8 mouse cellular contexts compared by ENCODE assay signal in genomic region chr7:30729396-30730063, GRCm38 (mm10). TPM values are rescaled to one million over a fixed set of nuclear protein-coding genes. Genes with fewer than 3 reads are reported as not detected.
DNase-seq lines count a peak whose midpoint lies in the region; ATAC-seq and TF ChIP-seq lines count a peak whose summit lies in the region.

Gene Tmem147 (minus strand): TSS chr7:30729540.

- peak; percentile 8; the same call in 1 of the 2 replicates for TF ChIP-seq CTCF in bone marrow, adult 2 months (IDR thresholded peaks at IDR 0.05; ENCODE audit: control insufficient read depth, insufficient read depth, low read length)
- TF ChIP-seq CTCF in midbrain, postnatal 0 days (IDR thresholded peaks at IDR 0.05), result peak; percentile 60

- peak within 1 kb of the TSS; percentile 77 for H3K9ac ChIP-seq in embryonic facial prominence, embryonic 15.5 days
- peak within 1 kb of the TSS; percentile 63 for H3K9ac ChIP-seq in limb, embryonic 14.5 days (ENCODE audit: low read depth, low read length, severe bottlenecking)
- H3K9ac ChIP-seq in midbrain, postnatal 0 days (replicated peaks; ENCODE audit: low read length, poor library complexity, severe bottlenecking), result peak within 1 kb of the TSS; percentile 86

- peaks cover 37% of the 10 kb centered on the region for H3K36me3 ChIP-seq in embryonic facial prominence, embryonic 15.5 days
- peaks cover 36% of the 10 kb centered on the region for H3K36me3 ChIP-seq in limb, embryonic 14.5 days (ENCODE audit: control insufficient read depth, insufficient read depth, low read length)
- peaks cover 13% of the 10 kb centered on the region for H3K36me3 ChIP-seq in midbrain, postnatal 0 days (ENCODE audit: insufficient read depth, low read length)

- peak within 1 kb of the TSS; percentile 78 for H3K4me2 ChIP-seq in embryonic facial prominence, embryonic 15.5 days (replicated peaks)
- peak within 1 kb of the TSS; percentile 53 for H3K4me2 ChIP-seq in limb, embryonic 14.5 days (replicated peaks; ENCODE audit: low read depth, low read length, severe bottlenecking)
- peak within 1 kb of the TSS; percentile 80 for H3K4me2 ChIP-seq in midbrain, postnatal 0 days (ENCODE audit: low read depth, low read length, poor library complexity, severe bottlenecking)

- peak; percentile 99 for DNase-seq in 416B (ENCODE audit: low read depth)
- DNase-seq in heart, adult 8-10 months (ENCODE audit: low spot score), result peak; percentile 97
- peak; percentile 98 for DNase-seq in kidney, adult 9 months
- DNase-seq in limb, embryonic 14.5 days (ENCODE audit: low spot score), result peak; percentile 98
- DNase-seq in midbrain, postnatal 0 days (ENCODE audit: low spot score), result peak; percentile 98
- peak; percentile 87 to 95 for DNase-seq in spleen, postnatal 14 days (ENCODE audit: low spot score in 2 of 2)

- peak; percentile 96 for ATAC-seq in embryonic facial prominence, embryonic 15.5 days (ENCODE audit: insufficient number of reproducible peaks, low FRiP score, low TSS enrichment, low read depth)
- ATAC-seq in limb, embryonic 14.5 days (ENCODE audit: low FRiP score, low read depth), result peak; percentile 98
- peak; percentile 96 for ATAC-seq in midbrain, postnatal 0 days (ENCODE audit: low FRiP score)

- H3K4me1 ChIP-seq in bone marrow, adult 2 months (ENCODE audit: control insufficient read depth, insufficient read depth, low read length), result no peaks in the 10 kb centered on the region; the same call in 1 of the 2 replicates
- H3K4me1 ChIP-seq in embryonic facial prominence, embryonic 15.5 days, result peaks cover 18% of the 10 kb centered on the region
- H3K4me1 ChIP-seq in limb, embryonic 14.5 days (ENCODE audit: control insufficient read depth, insufficient read depth, low read length), result peaks cover 16% of the 10 kb centered on the region
- H3K4me1 ChIP-seq in midbrain, postnatal 0 days (ENCODE audit: insufficient read depth, low read length), result peaks cover 12% of the 10 kb centered on the region

- under 1% methylated on average over 60 of the region's 60 CpGs for WGBS in bone marrow, adult 2 months
- WGBS in embryonic facial prominence, embryonic 15.5 days, result under 1% methylated on average over 60 of the region's 60 CpGs
- WGBS in limb, embryonic 14.5 days, result under 1% methylated on average over 60 of the region's 60 CpGs
- WGBS in midbrain, postnatal 0 days, result under 1% methylated on average over 56 of the region's 60 CpGs

- peak; percentile 61; the same call in 1 of the 2 replicates for TF ChIP-seq POLR2A in bone marrow, adult 2 months (IDR thresholded peaks at IDR 0.05; ENCODE audit: borderline replicate concordance, control insufficient read depth, low read depth, low read length)
- TF ChIP-seq POLR2A in limb, embryonic 14.5 days (IDR thresholded peaks at IDR 0.05; ENCODE audit: borderline replicate concordance, extremely low read depth, insufficient read depth, insufficient read length), result peak; percentile 56; the same call in 1 of the 2 replicates

- peak within 1 kb of the TSS; percentile 84 for H3K4me3 ChIP-seq in bone marrow, adult 2 months (replicated peaks; ENCODE audit: control insufficient read depth, low read depth, low read length)
- peak within 1 kb of the TSS; percentile 66 for H3K4me3 ChIP-seq in embryonic facial prominence, embryonic 15.5 days (replicated peaks)
- peak within 1 kb of the TSS; percentile 62 for H3K4me3 ChIP-seq in limb, embryonic 14.5 days (replicated peaks; ENCODE audit: low read length)
- H3K4me3 ChIP-seq in midbrain, postnatal 0 days (ENCODE audit: low read depth, low read length), result peak within 1 kb of the TSS; percentile 72

- no peaks in the 10 kb centered on the region for H3K9me3 ChIP-seq in embryonic facial prominence, embryonic 15.5 days (replicated peaks)
- no peaks in the 10 kb centered on the region for H3K9me3 ChIP-seq in limb, embryonic 14.5 days (ENCODE audit: control insufficient read depth, low read length)
- H3K9me3 ChIP-seq in midbrain, postnatal 0 days (ENCODE audit: low read length), result no peaks in the 10 kb centered on the region

- H3K27ac ChIP-seq in bone marrow, adult 2 months (ENCODE audit: control insufficient read depth, insufficient read depth, low read depth, low read length, poor library complexity), result peak within 1 kb of the TSS; percentile 71
- H3K27ac ChIP-seq in embryonic facial prominence, embryonic 15.5 days (replicated peaks), result peak within 1 kb of the TSS; percentile 88
- peak within 1 kb of the TSS; percentile 84 for H3K27ac ChIP-seq in limb, embryonic 14.5 days (replicated peaks; ENCODE audit: low read depth, low read length)
- H3K27ac ChIP-seq in midbrain, postnatal 0 days (ENCODE audit: low read depth, low read length), result peak within 1 kb of the TSS; percentile 83

- no peaks in the 10 kb centered on the region for H3K27me3 ChIP-seq in embryonic facial prominence, embryonic 15.5 days
- H3K27me3 ChIP-seq in limb, embryonic 14.5 days (ENCODE audit: control insufficient read depth, insufficient read depth, low read length), result no peaks in the 10 kb centered on the region
- H3K27me3 ChIP-seq in midbrain, postnatal 0 days (ENCODE audit: insufficient read depth, low read length), result no peaks in the 10 kb centered on the region

RNA-seq across cellular contexts. Expression of gene Tmem147, which starts in this region (rescaled TPM):
- 49.6 and 95.6 TPM in 2 replicates for polyA plus RNA-seq in bone marrow, adult 2 months (2011; ENCODE audit: insufficient read depth, insufficient read length, low replicate concordance, missing spikeins)
- 191 and 200 TPM in 2 replicates for polyA plus RNA-seq in embryonic facial prominence, embryonic 15.5 days (2015; fragmentation: Nextera tagmentation; extraction: Ambion mirVana)
- 100 to 1,000 TPM; 229 to 268 (median 258) TPM for total RNA-seq in heart, adult 8-10 months (2022)
- polyA plus RNA-seq in limb, embryonic 14.5 days (2012; rRNA removed), result 178 and 233 TPM in 2 replicates
- 221 and 231 TPM in 2 replicates for polyA plus RNA-seq in limb, embryonic 14.5 days (2014; fragmentation: Nextera tagmentation; extraction: Ambion mirVana)
- total RNA-seq in midbrain, postnatal 0 days (2014; rRNA removed), result 166 and 167 TPM in 2 replicates
- 290 and 318 TPM in 2 replicates for polyA plus RNA-seq in midbrain, postnatal 0 days (2015; fragmentation: Nextera tagmentation; extraction: Ambion mirVana)

Comparison
In these comparisons a context has a peak if more than half of its experiments do, and no peak if none do; other contexts are left out.
1. Peak in every context shown above with its lines: DNase-seq, ATAC-seq, H3K4me3 ChIP-seq and H3K27ac ChIP-seq.